Mouse (Mus musculus): ENCODE data around the gene Orc3. TPM values are rescaled to one million over a fixed set of nuclear protein-coding genes. Genes with fewer than 3 reads are reported as not detected.

Gene Orc3
- polyA plus RNA-seq (2017; shearing (Covaris generic)): 116 TPM

DNA sequence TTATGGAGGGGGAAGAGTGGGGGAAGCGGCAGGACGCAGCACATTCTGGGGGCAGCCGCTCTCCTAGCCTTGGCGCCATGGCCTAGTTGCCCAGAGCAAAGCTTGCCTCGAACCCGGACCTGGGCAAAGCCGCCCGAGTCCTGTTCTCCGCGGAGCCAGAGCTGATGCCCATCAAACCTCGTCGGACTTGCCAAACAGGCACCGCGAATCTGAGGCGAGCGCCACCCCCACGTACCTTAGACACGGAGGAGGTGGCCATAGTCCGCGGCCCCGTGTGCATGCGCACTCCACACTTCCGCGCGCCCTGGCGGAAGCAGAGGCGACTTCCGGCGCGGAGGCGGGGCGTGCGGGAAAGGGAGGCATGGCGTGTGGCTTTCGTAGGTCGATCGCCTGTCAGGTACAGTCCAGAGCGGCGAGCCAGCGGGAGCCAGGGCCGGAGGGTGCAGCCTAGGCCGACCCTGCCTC is at the start of gene Orc3, which contains the start of gene Rars2:
TSS of gene Orc3 (minus strand) at position 315 of the 465 bp plus-strand sequence.
TSS of gene Rars2 (plus strand) at position 328 of the 465 bp plus-strand sequence.

DNA sequence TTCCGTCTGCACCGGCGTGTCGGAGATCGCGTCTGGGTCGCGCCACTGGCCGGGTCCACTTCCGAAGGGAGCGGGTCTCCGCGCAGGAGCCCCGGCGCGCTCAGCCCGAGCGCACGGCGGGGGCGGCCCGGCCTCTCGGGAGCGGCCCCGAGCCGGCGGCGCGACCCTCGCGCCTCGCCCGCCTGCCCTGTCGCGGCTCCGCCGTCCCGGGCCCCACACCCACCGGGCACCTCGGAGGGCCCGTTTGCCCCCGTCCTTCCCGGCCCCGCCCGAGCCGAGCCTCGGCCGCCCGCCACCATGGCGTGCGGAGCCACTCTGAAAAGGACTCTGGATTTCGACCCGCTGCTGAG is 64.0 kb downstream of the Orc3 start, which contains the start of gene Akirin2:
TSS of gene Akirin2 (plus strand) at position 190 of the 350 bp plus-strand sequence.

Other genes with a start within 250 kb of the Orc3 start
- 4.2 TPM for gene Akirin2, start 64.0 kb downstream of the Orc3 start, polyA plus RNA-seq (2017; shearing (Covaris generic))
- gene Rars2, start within 50 bp of the Orc3 start, polyA plus RNA-seq (2017; shearing (Covaris generic)): 57.8 TPM
- 33.5 TPM for gene Slc35a1, start 72.5 kb upstream of the Orc3 start, polyA plus RNA-seq (2017; shearing (Covaris generic))
- gene Cfap206, start 115.3 kb upstream of the Orc3 start, polyA plus RNA-seq (2017; shearing (Covaris generic)): not detected
- not detected for gene Gm136, start 141.3 kb upstream of the Orc3 start, polyA plus RNA-seq (2017; shearing (Covaris generic))
- 65.9 TPM for gene Smim8, start 163.5 kb upstream of the Orc3 start, polyA plus RNA-seq (2017; shearing (Covaris generic))